Mouse (Mus musculus) embryonic facial prominence, embryonic 14.5 days (tissue): ENCODE data around the gene Brix1. TPM values are rescaled to one million over a fixed set of nuclear protein-coding genes. Genes with fewer than 3 reads are reported as not detected.
"Not testable (repeated sequence)": the region's sequence is repeated elsewhere in the genome, so short reads cannot be mapped to it uniquely, and the experiment has no call there.

Experiments used
- ATAC-seq: fragments of 200-750 bp; cut with Nextera tagmentation; 2 replicates; pipeline ENCODE4 v1.8.0; 2017; ENCODE audit warnings: low read depth, moderate number of reproducible peaks, moderate TSS enrichment
- DNase-seq: peaks from one replicate; pipeline ENCODE4 v3.0.0-alpha.2; 2015; ENCODE audit warnings: low spot score
- H3K27ac ChIP-seq: fragments of 300-500 bp; sonication (generic); replicated peaks from 2 replicates; pipeline ENCODE4 v1.5.1; 2014; ENCODE audit warnings: low read depth, mild to moderate bottlenecking, low read length, moderate library complexity
- H3K27me3 ChIP-seq: fragments of 300-500 bp; sonication (generic); replicated peaks from 2 replicates; pipeline ENCODE4 v1.6.1; 2014; ENCODE audit warnings: low read length; ENCODE audit not compliant: control insufficient read depth, insufficient read depth
- H3K36me3 ChIP-seq: fragments of 300-500 bp; sonication (generic); 2 replicates; pipeline ENCODE4 v1.6.1; 2014; ENCODE audit warnings: low read length, mixed read lengths; ENCODE audit not compliant: control insufficient read depth, insufficient read depth
- H3K4me1 ChIP-seq: fragments of 300-500 bp; sonication (generic); 2 replicates; pipeline ENCODE4 v1.6.1; 2014; ENCODE audit warnings: antibody characterized with exemption, low read length; ENCODE audit not compliant: control insufficient read depth, insufficient read depth
- H3K4me2 ChIP-seq: fragments of 300-500 bp; sonication (generic); 2 replicates; pipeline ENCODE4 v1.6.1; 2014; ENCODE audit warnings: low read depth, mild to moderate bottlenecking, low read length, moderate library complexity, mixed read lengths
- H3K4me3 ChIP-seq: fragments of 300-500 bp; sonication (generic); 2 replicates; pipeline ENCODE4 v1.5.1; 2014; ENCODE audit warnings: low read depth, mild to moderate bottlenecking, low read length
- H3K9ac ChIP-seq: fragments of 300-500 bp; sonication (generic); 2 replicates; pipeline ENCODE4 v1.6.1; 2014; ENCODE audit warnings: low read depth, mild to moderate bottlenecking, low read length, moderate library complexity, mixed read lengths
- H3K9me3 ChIP-seq: fragments of 300-500 bp; sonication (generic); 2 replicates; pipeline ENCODE4 v1.6.1; 2016; ENCODE audit warnings: low read length; ENCODE audit not compliant: control insufficient read depth
- WGBS: fragments of 180-500 bp; shearing (Covaris S2); extraction: QIAGEN DNeasy Blood & Tissue Kit; methylation state at CpG from one replicate; pipeline ENCODE4 v1.1.7; 2014; 5-methylcytosine and 5-hydroxymethylcytosine counted together
- polyA plus RNA-seq: library from polyadenylated mRNA; unstranded; fragments of >200 nt; fragmentation: Nextera tagmentation; extraction: Ambion mirVana; gene quantifications from 2 replicates; pipeline ENCODE4 v1.2.1, GENCODE M21; 2014

The Brix1 gene
- polyA plus RNA-seq: 101 and 110 TPM in 2 replicates

DNA sequence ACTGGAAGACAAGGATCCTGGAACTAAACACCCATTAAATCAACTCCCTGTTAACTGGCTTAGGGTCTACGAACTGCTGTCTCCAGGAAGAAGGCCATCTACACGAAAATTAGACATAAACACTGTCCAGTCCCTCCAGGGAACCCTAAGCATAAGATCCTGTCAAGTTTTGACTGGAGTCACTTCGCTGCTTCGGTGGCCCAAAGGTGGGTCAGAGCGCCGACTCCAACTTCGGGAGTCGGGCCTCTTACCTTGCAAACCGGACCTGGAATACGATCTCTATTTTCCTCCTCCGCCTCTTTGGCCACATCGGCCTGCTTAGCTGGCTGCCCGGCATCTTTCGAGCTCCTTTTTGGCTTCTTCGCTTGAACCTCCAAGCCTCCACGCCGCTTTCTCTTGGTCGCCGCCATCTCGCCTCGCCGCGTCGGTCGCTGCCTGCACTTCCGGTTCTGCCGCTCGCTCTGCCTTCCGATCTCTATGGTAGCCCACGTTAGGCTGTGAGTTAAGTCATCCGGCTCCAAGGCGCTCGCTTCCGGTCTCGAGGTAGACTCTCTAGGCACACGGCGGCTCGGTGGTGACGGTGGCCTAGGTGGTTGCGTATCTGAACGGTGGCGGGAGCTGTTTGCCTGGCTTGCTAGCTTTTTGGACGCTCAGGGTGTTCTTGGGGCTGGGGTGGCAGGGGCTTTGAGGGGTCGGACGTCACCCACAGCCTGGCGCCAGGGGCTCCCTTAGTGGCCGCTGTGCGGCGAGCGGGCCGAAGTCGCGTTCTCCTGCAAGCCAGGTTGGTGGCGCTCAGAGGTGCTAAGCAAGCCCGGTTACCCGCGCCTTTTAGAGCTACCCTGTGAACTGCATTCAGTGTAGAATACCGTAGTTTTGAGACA is at the start of gene Brix1, which contains the start of gene Rad1:
Gene Brix1, minus strand, starts transcription at position 464 of the 881 bp plus-strand sequence.
Gene Rad1, plus strand, starts transcription at position 535 of the 881 bp plus-strand sequence.
- DNase-seq: peak; percentile 99
- peak within 1 kb of the TSS; percentile 58 for H3K4me3 ChIP-seq
- peak within 1 kb of the TSS; percentile 80 for H3K9ac ChIP-seq
- under 1% methylated on average over 57 of the region's 58 CpGs for WGBS
- no peaks in the 10 kb centered on the region for H3K27me3 ChIP-seq
- H3K4me2 ChIP-seq: peak within 1 kb of the TSS; percentile 87
- peaks cover 21% of the 10 kb centered on the region for H3K4me1 ChIP-seq
- peak within 1 kb of the TSS; percentile 74 for H3K27ac ChIP-seq
- H3K9me3 ChIP-seq: no peaks in the 10 kb centered on the region
- peak; percentile 100 for ATAC-seq
- H3K36me3 ChIP-seq: peaks cover 30% of the 10 kb centered on the region

DNA sequence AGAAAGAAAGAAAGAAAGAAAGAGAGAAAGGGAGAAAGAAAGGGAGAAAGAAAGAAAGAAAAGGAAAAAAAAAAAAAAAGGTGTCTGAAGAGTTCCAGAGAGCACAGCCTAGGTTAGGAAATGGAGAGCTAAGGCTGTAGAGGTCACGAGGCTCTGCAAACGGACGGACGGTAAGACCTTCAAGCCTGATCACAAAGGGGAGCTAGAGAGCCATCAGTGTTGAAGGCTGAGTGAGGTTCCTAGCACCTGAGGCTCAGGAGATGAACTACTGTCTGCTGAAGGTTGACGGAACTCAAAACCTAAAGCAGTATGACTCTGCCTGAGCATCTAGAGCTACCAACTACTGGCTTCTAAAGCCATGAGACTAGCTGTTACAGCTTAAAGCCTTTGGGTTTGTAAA is 48.8 kb upstream of the Brix1 start:
- 90% methylated on average over 5 of the region's 5 CpGs for WGBS
- no peak overlapping the region for H3K9ac ChIP-seq
- H3K4me1 ChIP-seq: no peaks in the 10 kb centered on the region
- H3K27ac ChIP-seq: no peak overlapping the region
- H3K27me3 ChIP-seq: no peaks in the 10 kb centered on the region
- H3K4me3 ChIP-seq: no peak overlapping the region
- ATAC-seq (no peak), DNase-seq (no peak)
- no peaks in the 10 kb centered on the region for H3K9me3 ChIP-seq
- no peak overlapping the region for H3K4me2 ChIP-seq
- H3K36me3 ChIP-seq: no peaks in the 10 kb centered on the region

- 77% methylated on average over 10 of the region's 10 CpGs for WGBS
- not testable (repeated sequence) for ATAC-seq
These were observed 47.6 kb upstream of the Brix1 start for GRCm38 (mm10) chr15:10533361-10533760.

DNA sequence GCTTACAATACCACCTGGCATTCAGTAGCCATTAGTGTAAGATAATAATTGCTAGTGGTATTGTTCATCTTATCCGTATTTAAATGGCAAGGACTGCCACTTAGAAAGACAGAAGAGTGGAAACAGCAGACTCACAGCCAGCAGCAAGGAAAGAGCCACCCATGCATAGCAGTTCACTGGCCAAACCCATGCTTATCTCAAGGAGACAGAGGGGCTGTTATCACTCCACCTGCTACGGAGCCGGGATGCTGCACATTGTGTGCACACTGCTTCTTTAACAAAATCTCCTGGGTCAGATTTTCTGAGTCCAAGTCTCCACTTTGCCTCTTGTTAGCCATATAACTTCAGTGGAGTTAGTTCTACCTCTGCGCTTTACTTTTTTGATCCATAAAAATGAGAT is 45.6 kb upstream of the Brix1 start:
- no peak overlapping the region for H3K27ac ChIP-seq
- 90% methylated on average over 4 of the region's 4 CpGs for WGBS
- no peak overlapping the region for H3K4me3 ChIP-seq
- no peaks in the 10 kb centered on the region for H3K9me3 ChIP-seq
- H3K27me3 ChIP-seq: no peaks in the 10 kb centered on the region
- H3K9ac ChIP-seq: no peak overlapping the region
- ATAC-seq: no peak
- H3K4me1 ChIP-seq: no peaks in the 10 kb centered on the region
- no peak overlapping the region for H3K4me2 ChIP-seq
- no peak for DNase-seq
- no peaks in the 10 kb centered on the region for H3K36me3 ChIP-seq

More at GRCm38 (mm10) chr15:10533361-10533760, 47.6 kb upstream of the Brix1 start:
- H3K27me3 ChIP-seq, H3K4me3 ChIP-seq, DNase-seq, H3K9me3 ChIP-seq, H3K4me1 ChIP-seq, H3K27ac ChIP-seq, H3K36me3 ChIP-seq, H3K9ac ChIP-seq, H3K4me2 ChIP-seq: not testable (repeated sequence)

GRCm38 (mm10) chr15:10525896-10526295 is 40.1 kb upstream of the Brix1 start:
- Histone ChIP-seq H3K27me3 (no peaks in the 10 kb centered on the region), H3K27ac (no peak overlapping the region), H3K9me3 (no peaks in the 10 kb centered on the region), H3K4me2 (no peak overlapping the region), H3K36me3 (no peaks in the 10 kb centered on the region), H3K9ac (no peak overlapping the region), H3K4me3 (no peak overlapping the region), H3K4me1 (no peaks in the 10 kb centered on the region)
- no peak for ATAC-seq
- WGBS: 81% methylated on average over 1 of the region's 1 CpGs
- no peak for DNase-seq

GRCm38 (mm10) chr15:10515166-10515565 is 29.4 kb upstream of the Brix1 start:
- H3K4me2 ChIP-seq: no peak overlapping the region
- no peak overlapping the region for H3K27ac ChIP-seq
- no peak for DNase-seq
- ATAC-seq: no peak
- H3K4me1 ChIP-seq: no peaks in the 10 kb centered on the region
- H3K27me3 ChIP-seq: no peaks in the 10 kb centered on the region
- no peak overlapping the region for H3K9ac ChIP-seq
- 84% methylated on average over 7 of the region's 7 CpGs for WGBS
- H3K36me3 ChIP-seq: no peaks in the 10 kb centered on the region
- H3K9me3 ChIP-seq: no peaks in the 10 kb centered on the region
- no peak overlapping the region for H3K4me3 ChIP-seq

DNA sequence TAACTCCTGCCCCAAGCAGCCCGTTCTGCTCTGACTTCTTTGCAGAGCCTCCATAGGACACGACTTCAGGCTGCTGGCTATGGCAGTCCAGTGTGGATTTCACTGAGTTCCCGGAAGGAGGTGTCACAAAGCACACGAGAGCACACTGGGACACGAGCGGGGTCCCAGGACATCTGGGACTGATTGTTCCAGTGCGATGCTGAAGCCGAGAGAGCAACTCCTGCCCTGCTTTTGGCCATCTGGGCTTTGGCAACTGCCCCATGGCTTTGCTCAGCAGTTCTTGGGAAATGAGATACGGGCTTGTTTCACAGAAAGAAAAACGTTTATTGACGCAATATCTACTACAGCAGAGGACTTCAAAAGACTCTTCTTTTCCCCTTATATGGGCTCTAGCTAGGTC is 20.4 kb upstream of the Brix1 start:
- ATAC-seq (no peak), DNase-seq (peak; percentile 33)
- no peaks in the 10 kb centered on the region for H3K27me3 ChIP-seq
- H3K4me2 ChIP-seq: peak overlapping the region; percentile 32
- no peak overlapping the region for H3K9ac ChIP-seq
- 29% methylated on average over 11 of the region's 11 CpGs for WGBS
- H3K9me3 ChIP-seq: no peaks in the 10 kb centered on the region
- H3K36me3 ChIP-seq: no peaks in the 10 kb centered on the region
- H3K4me3 ChIP-seq: no peak overlapping the region
- no peak overlapping the region for H3K27ac ChIP-seq
- peaks cover 8% of the 10 kb centered on the region; the same call in 1 of the 2 replicates for H3K4me1 ChIP-seq

GRCm38 (mm10) chr15:10500838-10501719 is 15.3 kb upstream of the Brix1 start:
- WGBS: 54% methylated on average over 11 of the region's 11 CpGs

More at GRCm38 (mm10) chr15:10500838-10501719, 15.3 kb upstream of the Brix1 start:
- no peak overlapping the region for H3K27ac ChIP-seq
- no peak overlapping the region for H3K9ac ChIP-seq
- peaks cover 1% of the 10 kb centered on the region; the same call in 1 of the 2 replicates for H3K4me1 ChIP-seq
- H3K4me2 ChIP-seq: no peak overlapping the region
- H3K27me3 ChIP-seq: no peaks in the 10 kb centered on the region
- no peak overlapping the region for H3K4me3 ChIP-seq
- ATAC-seq (peak; percentile 86), DNase-seq (peak; percentile 81)
- H3K36me3 ChIP-seq: peaks cover 2% of the 10 kb centered on the region; the same call in 1 of the 2 replicates
- no peaks in the 10 kb centered on the region for H3K9me3 ChIP-seq
